Mouse (Mus musculus): ENCODE measurements around the gene Cntn1.

Cntn1 gene

GRCm38 (mm10) chr15:92137026-92137425, 86.1 kb downstream of the Cntn1 start:
- DNase-seq (ENCODE audit: low spot score) = no peak

DNA sequence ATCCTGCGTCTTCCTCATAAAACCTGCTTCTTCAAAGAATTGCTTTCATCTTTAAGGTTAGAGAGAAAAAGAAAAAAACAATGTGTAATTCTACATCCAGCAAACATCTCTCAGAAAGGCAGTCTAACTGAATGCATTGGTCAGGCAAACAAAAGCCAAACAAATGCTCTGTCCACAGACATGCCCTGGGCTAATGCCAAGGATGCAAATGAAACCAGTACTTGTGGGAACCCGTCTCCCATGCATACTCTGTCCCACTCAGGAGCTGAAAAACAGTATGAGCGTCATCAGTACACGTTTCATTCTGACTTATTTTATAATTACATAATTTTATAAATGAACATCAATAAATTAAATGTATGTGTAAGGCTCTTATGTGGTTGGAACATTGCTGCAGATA, 91.0 kb downstream of the Cntn1 start:
- no peak for DNase-seq (ENCODE audit: low spot score)

DNA sequence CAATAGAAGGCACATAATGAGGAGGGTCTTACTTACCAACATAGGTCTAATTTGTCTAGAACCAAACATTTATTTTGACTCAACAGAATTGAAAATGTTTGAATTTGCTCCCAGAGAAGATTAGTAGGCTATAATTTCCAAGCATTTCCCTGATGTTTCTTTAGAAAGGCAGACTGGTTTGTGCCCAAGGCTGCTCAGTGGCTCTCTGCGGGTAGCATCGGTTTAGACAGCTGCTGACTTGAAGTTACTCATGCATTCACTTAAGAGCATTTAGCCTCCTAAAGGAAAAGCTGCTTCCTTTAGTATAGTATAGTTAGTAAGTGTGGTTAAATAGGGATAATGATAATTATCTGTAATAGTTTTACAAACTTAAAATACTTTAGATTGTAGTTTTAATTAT, 104.0 kb downstream of the Cntn1 start:
- DNase-seq (ENCODE audit: low spot score) = no peak

GRCm38 (mm10) chr15:92160855-92161162, 109.8 kb downstream of the Cntn1 start:
- no peak for DNase-seq (ENCODE audit: low spot score)

GRCm38 (mm10) chr15:92161163-92162025, 110.4 kb downstream of the Cntn1 start:
- DNase-seq (ENCODE audit: low spot score) = peak; percentile 18

DNA sequence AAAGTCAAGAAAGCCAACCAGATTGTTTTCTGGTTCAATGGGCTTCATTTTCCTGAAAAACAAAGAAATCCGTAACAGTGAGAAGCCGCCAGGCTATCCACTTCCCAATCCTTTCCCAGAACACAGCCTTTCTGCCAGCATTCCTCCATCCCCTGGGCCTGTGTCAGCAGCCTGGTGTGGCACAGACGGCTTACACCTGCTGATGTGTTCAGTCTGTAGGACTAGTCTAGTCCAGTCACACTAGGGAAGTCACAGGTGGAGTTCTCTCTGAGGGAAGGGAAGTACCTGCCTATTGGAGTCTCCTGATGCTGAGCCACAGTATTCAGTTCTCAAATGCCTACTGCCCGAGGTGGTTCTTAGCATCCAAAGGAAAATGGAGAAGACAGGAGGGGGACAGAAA, 111.9 kb downstream of the Cntn1 start:
- no peak for DNase-seq (ENCODE audit: low spot score)

DNA sequence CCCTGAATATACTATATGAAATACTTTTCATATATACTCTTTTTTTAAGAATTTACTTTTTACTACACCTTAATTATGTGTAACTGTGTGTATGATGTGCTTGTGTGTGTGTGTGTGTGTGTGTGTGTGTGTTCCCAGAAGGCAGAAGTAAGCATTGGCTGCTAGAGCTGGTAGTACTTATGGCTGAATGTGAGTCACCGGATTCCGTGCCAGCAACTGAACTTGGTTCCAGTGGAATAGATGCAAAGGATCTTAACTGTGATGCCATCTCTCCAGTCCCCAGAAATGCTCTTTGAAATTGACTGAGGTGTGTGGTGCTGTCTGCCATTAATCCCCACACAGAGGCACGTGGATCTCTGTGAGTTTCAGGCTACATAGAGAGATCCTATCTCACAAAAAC, 113.2 kb downstream of the Cntn1 start:
- no peak for DNase-seq (ENCODE audit: low spot score)

GRCm38 (mm10) chr15:92166266-92166665, 115.3 kb downstream of the Cntn1 start:
- no peak for DNase-seq (ENCODE audit: low spot score)

- DNase-seq (ENCODE audit: low spot score) = no peak
These were observed 124.8 kb downstream of the Cntn1 start for GRCm38 (mm10) chr15:92175739-92176138.

DNA sequence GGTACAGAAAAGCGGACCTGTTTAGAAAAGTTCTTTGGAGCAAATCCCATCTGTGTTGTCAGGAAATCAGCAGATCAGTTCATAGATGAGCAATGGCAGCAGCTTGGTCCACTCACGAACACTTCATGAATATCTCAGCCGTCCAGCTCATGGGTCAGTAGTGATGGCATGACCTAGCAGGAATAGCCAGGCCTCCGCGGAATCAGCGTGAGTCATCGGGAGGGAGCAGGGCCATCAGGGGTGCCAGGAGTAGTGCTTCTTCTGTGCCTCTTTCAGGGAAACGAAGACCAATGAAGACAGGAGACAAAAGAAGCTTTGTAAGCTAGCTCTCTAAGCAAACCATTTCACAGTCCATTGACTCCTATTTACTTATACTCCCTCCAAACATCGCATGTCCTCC, 126.4 kb downstream of the Cntn1 start:
- DNase-seq (ENCODE audit: low spot score) = no peak

GRCm38 (mm10) chr15:92185484-92185883, 134.5 kb downstream of the Cntn1 start:
- no peak for DNase-seq (ENCODE audit: low spot score)

GRCm38 (mm10) chr15:92190000-92190399, 139.0 kb downstream of the Cntn1 start:
- no peak for DNase-seq (ENCODE audit: low spot score)

GRCm38 (mm10) chr15:92200326-92200985, 149.5 kb downstream of the Cntn1 start:
- DNase-seq (ENCODE audit: low spot score) = no peak

GRCm38 (mm10) chr15:92206695-92207094, 155.7 kb downstream of the Cntn1 start:
- no peak for DNase-seq (ENCODE audit: low spot score)

DNA sequence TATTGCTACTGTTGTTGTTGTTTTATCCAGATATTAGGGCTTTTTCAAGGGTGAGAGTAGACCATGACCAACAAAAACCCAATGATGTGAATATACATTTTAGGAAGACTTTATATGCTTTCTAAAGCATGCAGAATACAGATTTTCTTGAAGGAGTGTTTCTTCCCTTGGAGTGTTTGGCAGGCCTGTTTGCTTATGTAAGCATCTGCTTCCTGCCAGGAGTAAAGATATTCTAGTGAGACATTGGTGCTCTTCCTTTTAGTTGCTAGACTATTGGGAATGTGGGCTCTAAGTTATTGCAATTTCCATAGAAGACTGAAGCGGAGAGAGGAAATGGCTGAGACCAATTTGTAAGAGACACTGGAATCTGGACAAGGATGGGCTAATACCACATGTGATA, 158.8 kb downstream of the Cntn1 start:
- DNase-seq (ENCODE audit: low spot score) = no peak

DNA sequence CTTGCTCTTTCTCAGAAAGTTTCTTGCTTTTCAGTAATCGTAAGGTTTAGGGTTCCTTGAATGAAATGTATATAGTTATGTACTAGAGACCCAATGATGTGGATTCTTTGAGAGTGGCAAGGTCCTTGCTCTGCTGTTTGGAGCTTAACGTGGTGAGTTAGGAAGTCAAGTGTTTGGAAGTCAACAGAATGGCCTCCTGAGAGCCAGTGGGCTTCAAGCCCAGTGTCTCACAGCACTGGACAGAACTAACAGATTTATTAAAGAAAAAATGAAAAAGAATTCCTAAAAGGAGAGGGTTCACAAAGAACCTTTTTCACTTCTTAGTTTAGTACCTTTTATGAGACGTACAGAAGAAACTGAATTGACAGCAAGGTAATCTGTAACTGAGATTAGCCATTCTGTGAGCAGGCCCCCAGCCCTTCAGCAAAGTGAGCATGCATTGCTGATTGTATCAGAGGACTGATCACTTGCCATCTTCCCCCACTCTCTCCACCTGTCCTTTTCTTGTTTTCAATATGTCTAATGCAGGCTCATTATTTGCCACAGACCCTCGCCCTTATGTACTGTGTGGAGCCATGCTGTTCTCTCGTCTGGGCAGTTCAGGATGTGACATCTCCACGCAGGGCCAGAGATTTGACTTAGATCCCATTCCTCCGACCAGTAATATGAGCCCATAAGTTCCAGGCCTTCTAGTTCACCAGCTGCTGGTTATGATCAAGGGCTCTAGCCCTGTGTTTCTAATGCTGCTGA, 159.7 kb downstream of the Cntn1 start:
- no peak for DNase-seq (ENCODE audit: low spot score)

DNA sequence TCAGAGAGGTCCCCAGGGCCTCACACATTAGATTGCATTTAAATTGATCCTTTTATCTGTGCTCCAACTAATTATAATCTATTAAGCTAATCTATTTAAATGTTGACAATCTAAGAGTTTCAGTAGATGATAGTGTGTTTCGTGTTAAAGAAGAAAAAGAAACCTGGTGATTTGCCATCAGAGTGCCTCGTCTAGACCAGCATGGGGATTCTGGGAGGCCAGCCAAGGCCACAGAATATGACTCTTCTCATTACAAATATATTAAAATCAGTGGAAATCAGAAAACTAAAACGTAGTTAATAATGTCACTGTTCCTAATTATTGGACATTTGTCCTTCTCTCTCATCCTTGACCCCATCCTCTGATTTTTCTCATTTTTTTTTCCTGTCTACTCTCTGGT, 164.9 kb downstream of the Cntn1 start:
- DNase-seq (ENCODE audit: low spot score) = no peak

DNA sequence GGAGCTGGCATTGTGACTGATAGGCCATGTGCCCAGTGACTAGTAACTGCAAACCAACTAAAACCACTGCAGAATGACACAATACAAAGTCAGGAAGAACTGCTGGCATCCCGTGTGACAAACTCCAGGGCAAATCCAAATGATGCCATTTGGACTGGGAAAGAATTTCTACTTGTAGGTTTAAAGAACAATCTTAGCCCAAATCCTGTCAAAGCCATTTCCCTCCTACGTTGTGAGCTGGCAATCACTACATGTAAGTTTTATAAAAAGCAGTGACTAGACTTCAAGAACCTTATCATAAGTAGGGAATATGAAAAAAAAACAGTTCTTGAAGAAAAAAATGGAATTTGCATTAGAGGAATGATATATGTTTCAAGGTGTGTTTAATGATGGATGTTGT, 170.5 kb downstream of the Cntn1 start:
- no peak for DNase-seq (ENCODE audit: low spot score)

DNA sequence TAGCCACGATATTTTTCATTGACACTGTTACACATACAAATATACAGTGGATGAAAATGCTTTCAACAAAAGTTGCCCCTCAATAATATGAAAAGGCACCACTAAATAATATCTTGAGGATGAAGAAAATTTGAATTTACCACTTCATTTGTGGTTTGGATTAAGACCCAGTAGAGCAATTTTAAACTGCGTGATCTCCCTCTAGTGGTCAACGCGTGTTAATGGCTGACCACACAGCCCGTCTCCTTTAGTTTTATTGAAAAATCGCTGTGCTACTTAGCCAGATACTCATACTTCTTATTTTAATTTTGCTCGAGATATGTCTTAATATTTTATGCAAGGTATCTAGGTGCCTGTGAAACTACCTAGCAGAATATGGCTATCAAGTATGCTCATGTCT, 180.4 kb downstream of the Cntn1 start:
- peak; percentile 72 for DNase-seq (ENCODE audit: low spot score)

- DNase-seq (ENCODE audit: low spot score) = no peak
These were observed 184.9 kb downstream of the Cntn1 start for GRCm38 (mm10) chr15:92235836-92236235.

DNA sequence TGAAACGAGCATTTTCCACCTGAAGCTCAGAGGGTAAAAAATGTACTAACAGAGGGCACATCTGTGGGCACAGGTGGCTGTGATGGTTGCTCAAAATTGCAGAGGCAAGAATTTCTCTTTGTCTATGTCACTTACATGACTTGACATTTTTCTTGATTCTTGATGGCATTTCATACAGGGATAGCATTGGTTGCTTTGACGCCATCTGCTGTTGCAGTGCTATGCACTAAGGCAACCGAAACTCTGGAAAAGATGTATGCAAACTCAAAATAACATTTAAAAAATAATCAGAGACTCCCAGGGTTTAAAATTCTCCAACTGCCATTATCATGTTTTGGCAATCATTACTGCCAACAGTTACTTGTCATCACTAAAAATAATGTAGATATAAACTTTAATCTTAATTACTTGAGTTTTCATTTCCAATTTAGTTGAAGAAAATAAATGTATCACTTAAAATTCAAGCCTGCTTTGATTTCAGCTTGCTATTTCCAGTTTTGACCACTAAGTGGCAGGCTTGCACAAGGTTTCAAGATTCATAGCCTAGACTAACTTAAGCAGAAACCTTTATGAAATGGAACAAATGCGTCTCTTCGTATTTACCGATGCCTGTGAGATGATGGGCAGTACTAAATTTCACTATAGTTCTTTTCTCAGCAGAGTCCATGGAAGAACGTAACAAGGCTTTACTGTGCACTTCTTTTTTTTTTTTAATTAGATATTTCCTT, 214.2 kb downstream of the Cntn1 start:
- peak; percentile 68 for DNase-seq (ENCODE audit: low spot score)

GRCm38 (mm10) chr15:92268341-92268740, 217.4 kb downstream of the Cntn1 start:
- no peak for DNase-seq (ENCODE audit: low spot score)
